Mouse (Mus musculus) fibroblast of lung, adult 2 months (primary cell): ENCODE results near the gene Lrrc36.

Source experiments
- DNase-seq: peaks from one replicate; pipeline ENCODE4 v3.0.0-alpha.2; 2011; ENCODE audit warnings: low read depth

Gene Lrrc36

DNA sequence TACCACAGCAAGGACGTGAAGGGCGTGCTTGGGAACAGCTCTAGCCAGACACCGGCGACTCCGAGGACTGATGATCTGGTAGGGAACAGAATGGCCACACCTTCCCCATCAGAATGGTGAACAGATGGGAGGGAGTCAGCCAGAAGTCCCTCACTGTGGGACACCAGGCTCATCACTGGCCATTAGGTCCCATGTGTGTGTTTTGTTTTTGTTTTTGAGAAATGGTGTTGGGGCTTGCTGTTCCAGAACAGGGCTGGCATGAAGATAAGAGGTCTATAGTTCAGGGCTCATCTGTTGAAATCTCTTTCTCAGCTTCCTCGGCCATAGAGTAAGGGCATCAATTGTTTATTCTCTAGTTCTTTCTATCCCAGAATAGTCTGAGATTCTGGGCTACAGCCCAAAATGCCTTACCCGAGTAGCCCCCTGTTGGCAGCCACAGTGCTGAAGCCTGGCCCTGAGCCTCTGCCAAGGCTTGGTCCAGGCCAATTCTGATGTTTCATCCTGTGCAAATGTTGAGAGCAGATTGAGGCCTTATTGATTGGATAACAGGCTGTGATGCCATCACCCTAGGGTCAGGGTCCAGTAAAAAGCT lies 53.4 kb downstream of the Lrrc36 start:
- DNase-seq, result no peak

- DNase-seq, result no peak
Measured at GRCm38 (mm10) chr8:105467396-105467985, 54.1 kb downstream of the Lrrc36 start.

GRCm38 (mm10) chr8:105468002-105468720 lies 54.8 kb downstream of the Lrrc36 start:
- no peak for DNase-seq

DNA sequence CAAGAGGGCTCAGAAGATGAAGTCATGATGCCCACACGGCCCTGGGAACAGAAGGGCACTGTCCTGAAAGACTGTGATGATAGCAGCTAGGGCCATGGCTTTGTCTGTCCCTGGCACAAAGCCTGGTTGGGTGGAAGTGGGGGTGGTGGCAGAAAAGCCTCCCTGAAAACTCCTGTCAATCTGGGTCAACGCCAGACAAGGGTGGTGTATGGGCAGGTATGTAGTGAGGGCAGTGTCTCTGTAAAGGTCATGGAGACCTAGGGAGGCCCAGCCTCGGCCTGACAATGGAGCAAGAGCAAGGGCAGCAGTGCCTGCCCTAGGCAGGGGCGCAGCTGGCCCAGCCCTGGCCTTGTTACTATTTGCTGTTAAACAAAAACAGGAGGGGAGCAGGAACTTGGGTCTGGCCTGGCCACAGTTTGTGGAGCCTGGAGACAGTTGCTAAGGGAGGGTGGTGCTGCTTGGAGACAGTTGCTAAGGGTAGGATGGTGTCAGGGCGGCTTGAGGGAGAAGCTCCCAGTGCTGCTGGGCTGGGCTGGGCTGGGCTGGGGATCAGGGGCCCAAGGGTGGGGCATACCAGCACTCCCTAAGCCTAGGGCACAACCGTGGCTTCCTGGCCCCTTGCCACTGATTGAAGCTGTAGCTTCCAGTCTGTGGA lies 55.8 kb downstream of the Lrrc36 start:
- no peak for DNase-seq

GRCm38 (mm10) chr8:105469816-105470215 lies 56.4 kb downstream of the Lrrc36 start:
- DNase-seq, result no peak

- DNase-seq, result no peak
Measured at GRCm38 (mm10) chr8:105470262-105470661, 56.9 kb downstream of the Lrrc36 start.

GRCm38 (mm10) chr8:105470681-105471313 lies 57.4 kb downstream of the Lrrc36 start:
- DNase-seq, result no peak

DNA sequence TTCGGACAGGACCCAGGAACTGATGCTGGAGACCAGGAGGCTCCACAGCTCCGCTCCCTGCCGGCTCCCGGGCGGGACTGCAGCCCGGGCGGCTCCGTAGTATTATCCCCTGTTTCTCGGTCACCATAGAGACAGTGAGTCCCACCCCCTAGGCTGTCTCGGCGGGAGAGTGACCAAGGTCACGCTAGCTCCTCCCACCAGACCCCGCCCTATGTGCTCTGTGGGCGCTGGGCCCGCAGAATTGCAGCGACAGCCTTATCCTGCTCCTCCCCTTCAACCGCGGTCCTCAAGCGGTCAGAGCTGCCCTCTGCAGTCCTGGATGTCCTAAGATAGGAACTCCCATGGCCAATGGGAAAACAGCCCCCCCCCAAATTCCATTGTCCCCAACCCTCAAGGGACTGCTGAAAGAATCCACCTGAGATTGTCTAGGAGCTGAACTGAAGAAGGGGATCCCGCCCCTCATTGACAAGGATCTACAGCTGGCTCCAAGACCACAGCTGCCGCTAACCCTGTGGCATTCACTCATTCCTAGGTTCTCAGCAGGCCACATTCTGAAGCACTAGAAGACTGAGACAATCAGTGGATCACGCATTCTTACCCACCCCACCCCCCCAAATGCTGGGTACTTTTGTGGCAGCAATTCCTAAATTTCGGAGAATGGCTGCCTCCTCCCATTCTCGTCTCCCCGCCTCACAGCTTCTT lies 58.1 kb downstream of the Lrrc36 start, which contains the start of gene Tppp3:
Gene Tppp3 (minus strand): TSS at position 213 of the 702 bp plus-strand sequence.
- peak; percentile 72 for DNase-seq

GRCm38 (mm10) chr8:105472414-105472932 lies 59.1 kb downstream of the Lrrc36 start:
- DNase-seq, result no peak

DNA sequence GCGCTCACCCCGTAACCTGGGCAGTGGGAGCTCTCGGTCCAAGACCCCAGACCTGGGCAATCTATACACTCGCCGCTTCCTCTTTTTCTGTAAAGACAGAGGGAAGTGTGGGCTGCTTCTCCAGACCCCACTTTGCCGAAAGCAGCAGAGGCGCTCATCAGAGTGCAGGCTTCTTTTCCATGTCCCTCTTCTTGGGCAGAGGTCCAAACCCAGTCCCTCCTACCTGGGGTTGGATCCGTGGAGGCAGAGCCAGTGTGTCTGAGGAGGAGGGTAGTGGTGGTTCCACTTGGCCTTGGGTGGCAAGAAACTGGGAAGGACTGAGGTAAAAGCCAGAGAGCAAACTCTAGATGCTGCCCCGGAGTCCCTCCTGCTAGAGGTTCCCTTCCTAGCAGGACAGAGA lies 59.6 kb downstream of the Lrrc36 start:
- no peak for DNase-seq

- DNase-seq, result no peak
Measured at GRCm38 (mm10) chr8:105473816-105474606, 60.6 kb downstream of the Lrrc36 start.

DNA sequence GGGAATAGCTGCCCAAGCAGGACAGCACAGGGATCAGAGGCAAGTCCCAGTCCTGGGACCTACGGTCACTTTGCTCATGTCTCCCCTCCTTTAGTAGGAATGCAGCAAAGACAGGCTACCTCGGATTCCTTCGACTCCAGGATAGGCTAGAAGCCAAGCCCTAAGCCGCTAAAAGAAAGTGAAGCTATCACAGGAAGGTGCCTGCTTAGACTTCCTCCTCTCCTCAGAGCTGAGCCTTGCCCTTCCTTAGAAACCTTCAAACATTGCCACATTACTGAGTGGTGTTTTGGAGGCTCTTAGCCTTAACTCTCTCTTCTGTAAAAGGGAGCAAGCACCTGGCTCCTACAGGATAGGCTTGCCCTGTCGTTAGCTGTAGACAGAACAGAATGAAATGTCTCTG lies 61.3 kb downstream of the Lrrc36 start:
- DNase-seq, result no peak

DNA sequence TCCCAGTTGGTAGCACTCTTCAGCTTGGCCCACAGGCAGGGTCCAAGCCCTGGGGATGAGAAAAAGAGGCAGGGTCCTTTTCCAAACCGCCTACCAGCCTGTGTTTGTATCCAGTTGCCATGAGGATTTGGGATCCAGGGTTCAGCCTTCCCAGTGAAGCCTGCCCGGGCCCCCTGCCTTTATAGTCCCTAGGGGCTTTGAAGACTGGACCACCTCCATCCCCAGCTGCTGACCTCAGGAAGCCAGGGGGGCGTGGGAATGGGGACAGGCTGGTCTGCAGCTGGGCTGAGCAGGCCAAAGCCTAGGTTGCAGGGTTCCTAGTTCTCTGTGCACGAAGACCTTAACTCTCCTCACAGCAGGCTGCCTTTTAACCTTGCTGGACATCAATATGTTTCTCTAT lies 61.9 kb downstream of the Lrrc36 start:
- no peak for DNase-seq

GRCm38 (mm10) chr8:105475742-105476141 lies 62.4 kb downstream of the Lrrc36 start:
- DNase-seq, result no peak

DNA sequence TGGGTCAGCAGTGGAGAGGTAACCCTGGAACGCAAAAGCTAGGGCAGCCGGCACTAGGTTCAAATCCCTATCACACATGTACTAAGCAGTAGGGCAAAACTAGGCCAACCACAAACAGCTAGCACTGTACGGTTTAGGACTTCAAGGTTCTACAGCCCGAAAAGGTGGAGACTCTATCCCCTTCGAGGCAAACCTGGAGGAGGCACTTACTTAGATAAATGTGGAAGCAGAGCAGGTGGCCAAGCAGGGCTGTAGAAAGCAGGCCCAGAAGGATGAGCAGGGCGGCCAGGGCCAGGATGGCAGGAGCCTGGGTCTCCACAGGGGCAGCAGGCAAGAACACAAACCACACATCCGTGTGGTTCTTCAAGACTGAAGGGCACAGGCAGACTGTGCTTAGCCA lies 62.8 kb downstream of the Lrrc36 start:
- no peak for DNase-seq

DNA sequence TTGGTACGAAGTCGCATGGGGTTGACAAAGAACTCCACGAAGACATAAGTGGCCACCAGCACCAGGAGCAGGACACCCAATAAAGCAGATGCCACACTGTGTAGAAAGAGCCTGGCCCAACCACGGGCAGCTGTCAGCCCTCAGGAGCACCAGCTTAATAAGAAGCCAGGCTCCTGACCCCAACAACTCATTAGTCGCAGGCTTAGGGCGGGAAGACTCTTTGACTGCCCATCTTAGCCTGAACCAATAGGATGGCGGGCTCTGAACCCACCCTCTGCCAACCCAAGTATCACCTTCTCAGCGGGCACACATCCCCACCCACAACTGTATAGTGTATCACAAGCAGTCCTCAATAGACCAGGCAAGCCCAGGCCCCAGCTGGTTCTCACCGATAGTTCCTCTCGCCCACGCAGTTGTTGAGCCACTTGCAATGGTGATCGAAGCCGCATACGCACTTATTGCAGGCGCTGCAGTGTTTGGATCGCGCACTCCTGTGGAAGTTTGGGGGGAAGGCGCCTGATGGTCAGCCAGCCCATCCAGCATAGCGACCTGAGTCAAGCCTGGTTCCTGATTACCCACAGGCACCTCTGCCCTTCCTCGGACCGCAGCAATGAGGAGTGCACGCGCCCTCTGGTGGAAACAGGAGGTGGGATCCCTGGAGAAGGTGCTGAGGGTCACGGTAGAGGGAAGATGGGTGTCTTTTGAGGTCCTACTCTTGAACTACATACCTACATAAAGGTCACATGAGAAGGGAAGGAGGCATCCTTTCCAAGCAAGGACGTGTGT lies 63.5 kb downstream of the Lrrc36 start:
- no peak for DNase-seq

DNA sequence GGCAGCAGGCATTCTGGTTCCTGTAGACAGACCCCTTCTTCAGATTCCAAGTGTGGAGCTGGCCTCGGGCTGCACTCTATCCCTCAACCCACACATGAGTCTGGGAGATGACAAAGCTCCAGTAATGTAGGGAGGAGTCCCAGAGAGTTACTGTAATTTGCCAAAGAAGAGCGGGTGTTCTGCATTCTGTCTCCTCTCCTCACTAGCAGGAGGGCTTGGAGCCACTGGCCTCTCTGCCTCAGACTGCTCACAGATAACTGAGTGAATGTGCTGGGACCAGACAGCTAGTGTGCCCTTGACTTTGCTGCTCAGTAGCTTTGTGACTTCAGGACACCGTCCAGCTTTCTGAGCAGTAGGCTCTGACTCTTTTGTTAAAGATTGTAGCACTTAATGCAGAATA lies 64.4 kb downstream of the Lrrc36 start:
- DNase-seq, result no peak

GRCm38 (mm10) chr8:105481013-105481412 lies 67.6 kb downstream of the Lrrc36 start:
- peak; percentile 39 for DNase-seq

- no peak for DNase-seq
Measured at GRCm38 (mm10) chr8:105481453-105481852, 68.1 kb downstream of the Lrrc36 start.

DNA sequence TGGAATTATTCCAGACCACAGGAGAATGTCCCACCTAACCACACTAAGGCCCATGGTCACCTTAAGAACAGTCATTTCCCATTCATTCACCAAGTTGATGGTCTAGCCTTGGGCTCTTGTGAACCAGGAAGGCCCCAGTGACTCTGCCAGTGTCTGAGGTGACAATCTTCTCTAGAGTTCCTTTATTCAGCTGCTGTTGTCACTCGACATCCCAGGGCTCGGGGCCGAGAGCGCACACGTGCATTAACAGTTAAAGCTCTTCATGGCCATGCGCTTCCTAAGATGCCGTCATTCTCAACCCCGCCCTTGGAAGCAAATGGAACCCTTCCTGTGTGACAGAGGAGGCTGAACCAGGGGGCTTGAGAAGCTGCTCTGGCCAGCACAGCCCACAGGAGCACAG lies 68.8 kb downstream of the Lrrc36 start:
- DNase-seq, result no peak
